Mouse (Mus musculus) heart, adult 2 months (tissue): ENCODE results near the gene Olfr1373. TPM values are rescaled to one million over a fixed set of nuclear protein-coding genes. Genes with fewer than 3 reads are reported as not detected.
"Not testable (repeated sequence)": the region's sequence is repeated elsewhere in the genome, so short reads cannot be mapped to it uniquely, and the experiment has no call there.

Experiments used
- DNase-seq, 2 experiments: peaks; one replicate each; pipeline ENCODE4 v3.0.0; 2021
- H3K27ac ChIP-seq: fragments of 200-600 bp; 2 replicates; pipeline ENCODE4 v1.8.1; 2022
- H3K27me3 ChIP-seq: fragments of 200-500 bp; 2 replicates; pipeline ENCODE4 v1.6.1; 2012; ENCODE audit warnings: mild to moderate bottlenecking, low read length, inconsistent platforms, mixed read lengths; ENCODE audit not compliant: control insufficient read depth, insufficient read depth
- H3K36me3 ChIP-seq: fragments of 200-500 bp; 2 replicates; pipeline ENCODE4 v1.6.1; 2012; ENCODE audit warnings: low read length, inconsistent platforms; ENCODE audit not compliant: control insufficient read depth, insufficient read depth
- H3K4me1 ChIP-seq: fragments of 200-500 bp; 2 replicates; pipeline ENCODE4 v1.6.1; 2011; ENCODE audit warnings: low read length; ENCODE audit not compliant: control insufficient read depth, insufficient read depth
- H3K4me3 ChIP-seq: fragments of 200-600 bp; 2 replicates; pipeline ENCODE4 v1.8.1; 2022
- H3K79me2 ChIP-seq: fragments of 200-500 bp; replicated peaks from 2 replicates; pipeline ENCODE4 v1.6.1; 2012; ENCODE audit warnings: mild to moderate bottlenecking, inconsistent platforms, low read length, moderate library complexity, mixed read lengths; ENCODE audit not compliant: control insufficient read depth, insufficient read depth
- H3K9ac ChIP-seq: fragments of 200-500 bp; 2 replicates; pipeline ENCODE4 v1.6.1; 2012; ENCODE audit warnings: low read depth, mild to moderate bottlenecking, control low read depth, inconsistent platforms, low read length, mixed read lengths
- CTCF ChIP-seq: fragments of 200-600 bp; IDR thresholded peaks from 2 replicates; pipeline ENCODE4 v1.8.1; 2022; ENCODE audit warnings: antibody characterized with exemption, mild to moderate bottlenecking, moderate library complexity
- EP300 ChIP-seq: fragments of 200-500 bp; IDR thresholded peaks from 2 replicates; pipeline ENCODE4 v1.6.1; 2011; ENCODE audit warnings: low read depth, low read length, control low read depth; ENCODE audit not compliant: insufficient read depth
- POLR2A ChIP-seq: fragments of 200-500 bp; IDR thresholded peaks from 2 replicates; pipeline ENCODE4 v1.6.1; 2011; ENCODE audit warnings: mild to moderate bottlenecking, low read depth, low read length, control low read depth; ENCODE audit not compliant: insufficient read depth
- WGBS: fragments of 180-500 bp; shearing (Covaris S2); methylation state at CpG from one replicate; pipeline ENCODE4 v1.1.7; 2018; 5-methylcytosine and 5-hydroxymethylcytosine counted together
- intact Hi-C: fragments of 180-260 bp; cut with DNase I; formaldehyde crosslinking; loops from one replicate; pipeline ENCODE4 v1.15.1; 2025
- long read RNA-seq: library from polyadenylated mRNA; stranded (forward); transcript quantifications from one replicate; pipeline ENCODE4 v2.0.0, GENCODE M21; 2021
- polyA plus RNA-seq: library from polyadenylated mRNA; depleted of rRNA; stranded (reverse); fragments of >200 nt; gene quantifications from 2 replicates; pipeline ENCODE4 v1.2.3, GENCODE M21; 2012; rRNA removed
- total RNA-seq, 2 experiments: library from RNA; stranded (reverse); gene quantifications; 2 replicates each; pipeline ENCODE4 v1.2.3; 2021

Olfr1373 gene
- not detected for total RNA-seq
- not detected in 2 replicates for polyA plus RNA-seq
- long read RNA-seq = 0 reads

DNA sequence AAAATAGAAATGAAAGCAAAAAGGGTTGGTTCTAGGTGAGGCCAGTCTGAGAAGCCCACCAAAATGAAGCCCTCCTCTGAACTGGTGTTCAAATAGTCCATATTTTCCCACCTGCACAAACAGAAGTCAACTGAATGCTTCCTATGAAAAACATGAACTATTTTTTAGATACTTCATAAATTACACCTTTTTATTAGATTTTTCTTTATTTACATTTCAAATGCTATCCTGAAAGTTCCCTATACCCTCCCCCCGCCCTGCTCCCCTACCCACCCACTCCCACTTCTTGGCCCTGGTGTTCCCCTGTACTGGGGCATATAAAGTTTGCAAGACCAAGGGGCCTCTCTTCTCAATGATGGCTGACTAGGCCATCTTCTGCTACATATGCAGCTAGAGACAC, at the start of gene Olfr1373:
Gene Olfr1373, minus strand, starts transcription at position 101 of the 400 bp plus-strand sequence.
- H3K4me3 ChIP-seq, H3K27me3 ChIP-seq, H3K27ac ChIP-seq, H3K4me1 ChIP-seq, H3K79me2 ChIP-seq, H3K9ac ChIP-seq, DNase-seq, H3K36me3 ChIP-seq: not testable (repeated sequence)
- intact Hi-C loops = loop anchor here (10.0 kb wide), 1 partner anchor 199 kb away; no protein-coding TSS in a partner anchor
- WGBS = 88% methylated on average over 1 of the region's 1 CpGs

DNA sequence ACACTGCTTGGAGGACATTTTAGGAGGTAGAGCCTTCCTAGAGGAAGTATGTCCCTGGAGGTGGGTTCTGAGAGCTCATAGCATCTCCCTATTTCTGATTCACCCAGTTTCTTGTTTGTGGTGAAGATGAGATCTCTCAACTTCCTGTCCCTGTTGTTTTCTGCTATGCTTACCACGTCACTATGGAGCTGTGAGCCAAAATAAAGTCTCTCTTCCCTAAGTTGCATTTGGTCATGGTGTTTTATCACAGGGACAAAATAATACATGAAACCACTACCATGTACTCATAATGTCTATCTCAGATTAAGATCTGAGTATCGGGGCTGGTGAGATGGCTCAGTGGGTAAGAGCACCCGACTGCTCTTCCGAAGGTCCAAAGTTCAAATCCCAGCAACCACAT, 35.3 kb upstream of the Olfr1373 start:
- 76% methylated on average over 4 of the region's 4 CpGs for WGBS
- H3K27ac ChIP-seq, H3K27me3 ChIP-seq, H3K4me3 ChIP-seq, H3K9ac ChIP-seq, intact Hi-C loops, H3K4me1 ChIP-seq, H3K36me3 ChIP-seq, DNase-seq, H3K79me2 ChIP-seq: not testable (repeated sequence)

DNA sequence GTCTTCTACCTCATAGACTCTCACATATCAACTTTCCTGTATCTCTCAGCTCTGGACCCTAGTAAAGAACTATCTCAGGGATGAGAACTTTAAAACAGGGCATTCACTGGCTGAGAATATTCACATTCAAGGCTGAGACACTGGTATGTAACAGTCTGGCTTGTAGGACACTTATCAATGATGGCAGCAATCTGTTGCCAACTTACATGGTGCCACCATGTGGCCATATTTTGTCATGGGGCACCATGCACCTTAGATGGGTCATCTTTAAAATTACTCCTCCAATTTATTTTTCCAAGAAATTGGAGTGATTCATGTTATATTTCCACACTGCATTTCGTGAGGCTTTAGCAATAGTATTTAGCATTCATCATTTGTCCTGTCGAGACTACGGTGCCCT, 34.6 kb upstream of the Olfr1373 start:
- DNase-seq, H3K4me1 ChIP-seq, H3K27ac ChIP-seq, intact Hi-C loops, H3K4me3 ChIP-seq, H3K27me3 ChIP-seq, H3K79me2 ChIP-seq, H3K36me3 ChIP-seq, H3K9ac ChIP-seq: not testable (repeated sequence)
- peak; percentile 43 for TF ChIP-seq CTCF
- WGBS = 100% methylated on average over 1 of the region's 3 CpGs

DNA sequence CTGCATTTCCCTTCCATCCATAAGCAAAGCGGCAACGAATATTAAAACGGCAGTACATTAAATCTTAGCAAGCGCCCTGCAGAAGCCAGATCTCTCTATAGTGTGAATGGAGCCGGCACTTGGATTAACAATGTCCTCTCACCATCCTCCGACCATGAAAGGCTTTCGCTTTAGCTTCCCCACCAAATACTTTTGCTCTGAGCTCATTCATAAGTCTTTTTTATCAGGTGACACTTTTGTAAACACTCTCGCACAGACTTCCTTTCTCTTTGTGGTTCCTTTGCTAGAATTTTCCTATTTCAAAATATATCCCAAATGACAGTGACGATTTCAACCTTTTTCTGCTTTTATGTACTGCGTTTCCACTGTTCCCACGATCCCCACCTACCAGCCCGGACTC, 23.1 kb upstream of the Olfr1373 start:
- no peak for TF ChIP-seq POLR2A
- no peak for TF ChIP-seq EP300
- no peak for TF ChIP-seq CTCF
- 0 out of 2 replicates have a peak, but pooled peaks cover 1% of the 10 kb centered on the region for H3K4me1 ChIP-seq
- H3K4me3 ChIP-seq = peak overlapping the region; percentile 54
- 0 out of 2 replicates have a peak, but pooled peaks cover 1% of the 10 kb centered on the region for H3K27me3 ChIP-seq
- no peaks in the 10 kb centered on the region for H3K79me2 ChIP-seq
- 10% methylated on average over 12 of the region's 12 CpGs for WGBS
- intact Hi-C loops = no loop called here
- DNase-seq = no peak
- H3K27ac ChIP-seq = no peak overlapping the region
- peak overlapping the region; percentile 13; the same call in 1 of the 2 replicates for H3K9ac ChIP-seq
- no peaks in the 10 kb centered on the region for H3K36me3 ChIP-seq

DNA sequence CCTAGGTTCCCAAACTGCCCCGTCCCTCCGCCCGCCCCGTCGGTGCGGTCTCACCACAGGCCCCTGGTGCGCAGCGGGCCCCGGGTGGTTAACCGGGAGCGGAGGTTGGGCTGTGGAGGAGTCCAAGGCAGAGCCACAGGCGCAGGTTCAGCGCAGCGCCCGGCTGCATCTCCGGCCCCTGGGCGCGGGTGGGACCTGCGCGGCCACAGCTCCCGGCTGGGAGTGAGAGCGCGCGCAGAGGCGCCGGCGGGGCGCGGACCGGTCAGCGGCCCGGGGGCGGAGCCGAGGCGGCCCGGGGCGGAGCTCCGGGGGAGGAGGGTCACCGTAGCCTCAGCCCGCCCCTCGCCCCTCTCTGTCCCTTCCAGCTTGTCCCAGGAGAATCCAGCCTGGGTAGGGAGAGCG, 22.6 kb upstream of the Olfr1373 start:
- H3K4me1 ChIP-seq, H3K36me3 ChIP-seq, H3K27me3 ChIP-seq, H3K79me2 ChIP-seq, intact Hi-C loops: not testable (repeated sequence)
- 2% methylated on average over 34 of the region's 42 CpGs for WGBS
- DNase-seq = peak; percentile 41 to 55
- Histone ChIP-seq H3K27ac (0 out of 2 replicates have a peak overlapping the region, but pooled peaks have one; percentile 33), H3K9ac (peak overlapping the region; percentile 33; the same call in 1 of the 2 replicates), H3K4me3 (peak overlapping the region; percentile 54)

DNA sequence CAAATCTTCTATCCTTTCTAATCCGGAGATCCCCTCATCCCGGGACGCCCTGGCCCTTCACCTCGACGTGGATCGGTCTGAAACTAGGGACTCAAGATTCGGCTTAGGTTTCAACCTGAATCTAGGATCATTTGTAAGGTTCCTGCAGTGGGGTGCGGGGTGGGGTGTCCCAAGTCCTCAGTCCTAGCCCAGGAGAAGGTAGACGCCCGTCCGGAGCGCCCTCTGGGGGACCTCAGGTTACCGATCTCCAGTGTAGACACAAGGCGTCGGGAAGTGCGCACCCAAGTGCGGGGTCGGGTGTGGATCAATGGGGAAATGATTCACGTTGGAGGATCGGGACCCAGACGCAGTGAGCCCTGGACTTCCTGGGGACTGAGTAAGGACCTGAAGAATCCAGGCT, 21.8 kb upstream of the Olfr1373 start:
- H3K27ac ChIP-seq = no peak overlapping the region
- H3K4me1 ChIP-seq = 0 out of 2 replicates have a peak, but pooled peaks cover 1% of the 10 kb centered on the region
- WGBS = 1% methylated on average over 21 of the region's 21 CpGs
- no peak overlapping the region for H3K9ac ChIP-seq
- no peaks in the 10 kb centered on the region for H3K36me3 ChIP-seq
- H3K79me2 ChIP-seq = no peaks in the 10 kb centered on the region
- DNase-seq = peak; percentile 48 to 57
- intact Hi-C loops = no loop called here
- H3K4me3 ChIP-seq = no peak overlapping the region
- H3K27me3 ChIP-seq = 0 out of 2 replicates have a peak, but pooled peaks cover 1% of the 10 kb centered on the region
- TF ChIP-seq POLR2A = no peak
- TF ChIP-seq EP300 = no peak
- TF ChIP-seq CTCF = peak; percentile 45

DNA sequence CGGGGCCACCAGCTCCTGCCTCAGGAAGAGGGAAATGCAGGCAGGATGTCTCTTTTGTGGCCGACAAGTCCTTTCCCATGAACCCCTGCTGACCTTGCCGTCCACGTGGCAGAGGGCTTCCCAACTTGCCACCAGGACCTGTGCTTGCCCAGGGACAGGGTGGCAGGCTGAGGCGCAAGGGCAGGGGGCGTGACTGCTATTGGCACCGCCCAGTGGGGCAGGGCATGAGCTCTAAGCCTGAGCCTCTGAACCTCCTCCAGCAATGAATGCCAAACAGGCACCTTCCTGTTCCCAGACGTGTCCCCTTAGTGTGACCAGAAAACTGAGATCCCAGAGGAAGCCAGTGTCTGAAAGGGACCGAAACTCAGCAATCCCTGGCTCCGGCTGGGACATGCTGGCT, 18.6 kb upstream of the Olfr1373 start:
- H3K79me2 ChIP-seq = no peaks in the 10 kb centered on the region
- H3K9ac ChIP-seq = no peak overlapping the region
- no peaks in the 10 kb centered on the region for H3K36me3 ChIP-seq
- DNase-seq = peak; percentile 69 to 76
- 0 out of 2 replicates have a peak, but pooled peaks cover 1% of the 10 kb centered on the region for H3K4me1 ChIP-seq
- 0 out of 2 replicates have a peak, but pooled peaks cover 1% of the 10 kb centered on the region for H3K27me3 ChIP-seq
- 19% methylated on average over 10 of the region's 10 CpGs for whole genome bisulfite sequencing
- intact Hi-C loops = no loop called here
- TF ChIP-seq EP300 (no peak), CTCF (no peak), POLR2A (no peak)
- no peak overlapping the region for H3K27ac ChIP-seq
- peak overlapping the region; percentile 14; the same call in 1 of the 2 replicates for H3K4me3 ChIP-seq
